Comparison of ENCODE assay signal across 33 mouse cellular contexts in genomic region chr5:145110401-145110800, GRCm38 (mm10). TPM values are rescaled to one million over a fixed set of nuclear protein-coding genes. Genes with fewer than 3 reads are reported as not detected.
DNase-seq lines count a peak whose midpoint lies in the region; ATAC-seq and TF ChIP-seq lines count a peak whose summit lies in the region.
"Had no signal": no experiment of that assay in that cellular context is flagged by ENCODE, and none has a peak within 500 bp of the region (broad histone marks: within the 10 kb centered on the region; RNA-seq: fewer than 3 reads in every experiment).

No protein-coding gene starts in this region.

- 86% methylated on average over 6 of the region's 6 CpGs for WGBS in forebrain, embryonic 12.5 days

- H3K4me2 ChIP-seq in forebrain, embryonic 12.5 days, result no peak overlapping the region
- H3K4me2 ChIP-seq: forebrain, embryonic 15.5 days; heart, embryonic 13.5 days; hindbrain, embryonic 14.5 days had no signal

- no peak overlapping the region for H3K4me3 ChIP-seq in bone marrow macrophage, adult 2 months (ENCODE audit: insufficient read depth, low read length)
- no peak overlapping the region for H3K4me3 ChIP-seq in forebrain, embryonic 12.5 days (replicated peaks)
- H3K4me3 ChIP-seq: forebrain, embryonic 15.5 days; heart, adult 2 months; heart, embryonic 10.5 days; heart, embryonic 13.5 days had no signal

- H3K9ac ChIP-seq in forebrain, embryonic 12.5 days, result no peak overlapping the region
- H3K9ac ChIP-seq: forebrain, embryonic 15.5 days; heart, embryonic 13.5 days; hindbrain, embryonic 14.5 days had no signal

- TF ChIP-seq POLR2A in bone marrow macrophage, adult 2 months (IDR thresholded peaks at IDR 0.05; ENCODE audit: borderline replicate concordance, low read depth, low read length), result no peak

- no peaks in the 10 kb centered on the region for H3K9me3 ChIP-seq in forebrain, embryonic 12.5 days
- H3K9me3 ChIP-seq: forebrain, embryonic 15.5 days; heart, embryonic 10.5 days; heart, embryonic 13.5 days had no signal

- no peak for ATAC-seq in forebrain, embryonic 12.5 days (ENCODE audit: low FRiP score)
- ATAC-seq: CD4-positive, CD25-positive, alpha-beta regulatory T cell, adult 4 months; forebrain, embryonic 15.5 days; hindbrain, postnatal 0 days; inflammation-experienced regulatory T-cells, adult 6 months; Patski had no signal

- H3K4me1 ChIP-seq in bone marrow macrophage, adult 2 months (ENCODE audit: control insufficient read depth, insufficient read depth, low read length), result peaks cover 15% of the 10 kb centered on the region
- peaks cover 11% of the 10 kb centered on the region; the same call in 1 of the 2 replicates for H3K4me1 ChIP-seq in forebrain, embryonic 12.5 days

- TF ChIP-seq CTCF in bone marrow macrophage, adult 2 months (IDR thresholded peaks at IDR 0.05; ENCODE audit: low read depth, low read length), result no peak

- peak; percentile 51 for DNase-seq in testis, postnatal 10 days (ENCODE audit: low spot score)
- no peak for DNase-seq in testis, postnatal 14 days (ENCODE audit: low spot score)
- DNase-seq in yolk sac, embryonic 10.5 days (ENCODE audit: low spot score), result peak; percentile 63
- DNase-seq in T-cell, adult 2 months (ENCODE audit: low spot score), result no peak
- DNase-seq: adrenal gland, adult 2 months; adrenal gland, postnatal 14 days; cerebellum, adult 11-12 months; cerebellum, adult 8-10 months; cerebellum, postnatal 10 days; cerebellum, postnatal 36 days; embryo, embryonic 11 days; gastrocnemius, postnatal 10 days; gastrocnemius, postnatal 36 days; heart, adult 2 months; heart, postnatal 14 days; heart, postnatal 4 days had no signal

- H3K27me3 ChIP-seq in forebrain, embryonic 12.5 days, result peaks cover 28% of the 10 kb centered on the region
- H3K27me3 ChIP-seq: heart, embryonic 13.5 days; Patski had no signal

- 0 out of 2 replicates have a peak overlapping the region, but pooled peaks have one; percentile 6 for H3K27ac ChIP-seq in bone marrow macrophage, adult 2 months (ENCODE audit: insufficient read depth, low read depth, low read length)
- no peak overlapping the region for H3K27ac ChIP-seq in forebrain, embryonic 12.5 days
- H3K27ac ChIP-seq: forebrain, embryonic 15.5 days; heart, adult 2 months; heart, embryonic 10.5 days; heart, embryonic 13.5 days; hindbrain, embryonic 14.5 days; hindbrain, postnatal 0 days had no signal

- H3K36me3 ChIP-seq in forebrain, embryonic 12.5 days (replicated peaks), result peaks cover 52% of the 10 kb centered on the region

RNA-seq across cellular contexts. Expression of gene Arpc1b, which starts 3.6 kb away (rescaled TPM):
- 829 and 891 TPM in 2 replicates for polyA plus RNA-seq in bone marrow macrophage, adult 2 months (2012; ENCODE audit: insufficient read depth, insufficient read length, missing spikeins)
- 52.2 and 65.6 TPM in 2 replicates for polyA plus RNA-seq in forebrain, embryonic 12.5 days (2016; fragmentation: Nextera tagmentation; extraction: Ambion mirVana)

RNA-seq across cellular contexts. Expression of gene Kpna7, which starts 26.6 kb away (rescaled TPM):
- polyA plus RNA-seq in bone marrow macrophage, adult 2 months (2012; ENCODE audit: insufficient read depth, insufficient read length, missing spikeins), result not detected in 2 replicates
- polyA plus RNA-seq in forebrain, embryonic 12.5 days (2016; fragmentation: Nextera tagmentation; extraction: Ambion mirVana), result not detected in 2 replicates
- polyA plus RNA-seq: adrenal gland, adult 2 months; brain, embryonic 14.5 days; C2C12; CD4-positive, CD25-positive, alpha-beta regulatory T cell, adult 4 months; cortical plate, adult 2 months; embryonic facial prominence, embryonic 11.5 days; embryonic facial prominence, embryonic 14.5 days; forebrain, embryonic 11.5 days; forebrain, embryonic 15.5 days; heart, adult 2 months; heart, embryonic 10.5 days; heart, embryonic 13.5 days; hindbrain, embryonic 11.5 days; hindbrain, embryonic 14.5 days; inflammation-experienced regulatory T-cells, adult 6 months had no signal

RNA-seq across cellular contexts. Expression of gene Arpc1a, which starts 26.8 kb away (rescaled TPM):
- 78.6 and 92.3 TPM in 2 replicates for polyA plus RNA-seq in bone marrow macrophage, adult 2 months (2012; ENCODE audit: insufficient read depth, insufficient read length, missing spikeins)
- 168 and 174 TPM in 2 replicates for polyA plus RNA-seq in forebrain, embryonic 12.5 days (2016; fragmentation: Nextera tagmentation; extraction: Ambion mirVana)

RNA-seq across cellular contexts. Expression of gene Pdap1, which starts 29.6 kb away (rescaled TPM):
- polyA plus RNA-seq in bone marrow macrophage, adult 2 months (2012; ENCODE audit: insufficient read depth, insufficient read length, missing spikeins), result 72.8 and 76.5 TPM in 2 replicates
- polyA plus RNA-seq in forebrain, embryonic 12.5 days (2016; fragmentation: Nextera tagmentation; extraction: Ambion mirVana), result 154 and 155 TPM in 2 replicates

RNA-seq across cellular contexts. Expression of gene Bud31, which starts 29.8 kb away (rescaled TPM):
- polyA plus RNA-seq in bone marrow macrophage, adult 2 months (2012; ENCODE audit: insufficient read depth, insufficient read length, missing spikeins), result 128 and 135 TPM in 2 replicates
- polyA plus RNA-seq in forebrain, embryonic 12.5 days (2016; fragmentation: Nextera tagmentation; extraction: Ambion mirVana), result 225 and 235 TPM in 2 replicates

Comparison
In these comparisons a context has a peak if more than half of its experiments do, and no peak if none do; other contexts are left out.
1. DNase-seq: peak in testis, postnatal 10 days (single experiment) and yolk sac, embryonic 10.5 days (single experiment); none in testis, postnatal 14 days (single experiment) and T-cell, adult 2 months (single experiment).
2. RNA of gene Arpc1b, which starts 3.6 kb away (polyA plus RNA-seq): 829 to 891 TPM in bone marrow macrophage, adult 2 months; 52.2 to 65.6 TPM in forebrain, embryonic 12.5 days; every median in the first group is over 10 times any median in the second.